Mouse (Mus musculus): Measurements from ENCODE around the gene Heatr3. TPM values are rescaled to one million over a fixed set of nuclear protein-coding genes. Genes with fewer than 3 reads are reported as not detected.

The Heatr3 gene
- 27.8 and 32.8 TPM in 2 replicates for polyA plus RNA-seq (2015; fragmentation: Nextera tagmentation; extraction: Ambion mirVana)

GRCm38 (mm10) chr8:88137748-88138484 is at the start of gene Heatr3:
Gene Heatr3, plus strand, starts transcription at chr8:88137855.
- Histone ChIP-seq H3K36me3 (ENCODE audit: control insufficient read depth, insufficient read depth) (peaks cover 31% of the 10 kb centered on the region), H3K4me1 (ENCODE audit: control insufficient read depth, insufficient read depth, low read length) (peaks cover 7% of the 10 kb centered on the region), H3K9ac (ENCODE audit: low read length) (peak within 1 kb of the TSS; percentile 93), H3K27ac (ENCODE audit: low read length) (peak within 1 kb of the TSS; percentile 95), H3K9me3 (replicated peaks; ENCODE audit: control insufficient read depth, low read length) (no peaks in the 10 kb centered on the region), H3K27me3 (ENCODE audit: control insufficient read depth, insufficient read depth, low read length) (no peaks in the 10 kb centered on the region), H3K4me2 (ENCODE audit: low read depth, low read length) (peak within 1 kb of the TSS; percentile 90), H3K4me3 (ENCODE audit: low read length) (peak within 1 kb of the TSS; percentile 93)
- peak; percentile 98 for ATAC-seq (replicated peaks; ENCODE audit: extremely low read depth, insufficient read depth, low FRiP score)
- under 1% methylated on average over 79 of the region's 79 CpGs for WGBS

- Histone ChIP-seq H3K9me3 (replicated peaks; ENCODE audit: control insufficient read depth, low read length) (no peaks in the 10 kb centered on the region), H3K4me2 (ENCODE audit: low read depth, low read length) (no peak overlapping the region), H3K4me1 (ENCODE audit: control insufficient read depth, insufficient read depth, low read length) (no peaks in the 10 kb centered on the region), H3K4me3 (ENCODE audit: low read length) (no peak overlapping the region), H3K27ac (ENCODE audit: low read length) (no peak overlapping the region), H3K27me3 (ENCODE audit: control insufficient read depth, insufficient read depth, low read length) (no peaks in the 10 kb centered on the region), H3K36me3 (ENCODE audit: control insufficient read depth, insufficient read depth) (no peaks in the 10 kb centered on the region), H3K9ac (ENCODE audit: low read length) (no peak overlapping the region)
- ATAC-seq (replicated peaks; ENCODE audit: extremely low read depth, insufficient read depth, low FRiP score), result no peak
Observed at GRCm38 (mm10) chr8:88088006-88088405, 49.6 kb upstream of the Heatr3 start.

- Histone ChIP-seq H3K27me3 (ENCODE audit: control insufficient read depth, insufficient read depth, low read length) (no peaks in the 10 kb centered on the region), H3K4me1 (ENCODE audit: control insufficient read depth, insufficient read depth, low read length) (no peaks in the 10 kb centered on the region), H3K4me3 (ENCODE audit: low read length) (no peak overlapping the region), H3K9me3 (replicated peaks; ENCODE audit: control insufficient read depth, low read length) (no peaks in the 10 kb centered on the region), H3K36me3 (ENCODE audit: control insufficient read depth, insufficient read depth) (no peaks in the 10 kb centered on the region), H3K9ac (ENCODE audit: low read length) (no peak overlapping the region), H3K4me2 (ENCODE audit: low read depth, low read length) (no peak overlapping the region), H3K27ac (ENCODE audit: low read length) (no peak overlapping the region)
- ATAC-seq (replicated peaks; ENCODE audit: extremely low read depth, insufficient read depth, low FRiP score), result no peak
- WGBS, result 74% methylated on average over 2 of the region's 2 CpGs
Observed at GRCm38 (mm10) chr8:88091661-88092060, 46.0 kb upstream of the Heatr3 start.

- Histone ChIP-seq H3K36me3 (ENCODE audit: control insufficient read depth, insufficient read depth) (no peaks in the 10 kb centered on the region), H3K9ac (ENCODE audit: low read length) (no peak overlapping the region), H3K27me3 (ENCODE audit: control insufficient read depth, insufficient read depth, low read length) (no peaks in the 10 kb centered on the region), H3K9me3 (replicated peaks; ENCODE audit: control insufficient read depth, low read length) (no peaks in the 10 kb centered on the region), H3K4me2 (ENCODE audit: low read depth, low read length) (no peak overlapping the region), H3K4me3 (ENCODE audit: low read length) (no peak overlapping the region), H3K27ac (ENCODE audit: low read length) (no peak overlapping the region), H3K4me1 (ENCODE audit: control insufficient read depth, insufficient read depth, low read length) (no peaks in the 10 kb centered on the region)
- 63% methylated on average over 4 of the region's 4 CpGs for WGBS
- no peak for ATAC-seq (replicated peaks; ENCODE audit: extremely low read depth, insufficient read depth, low FRiP score)
Observed at GRCm38 (mm10) chr8:88093367-88093766, 44.3 kb upstream of the Heatr3 start.

- Histone ChIP-seq H3K27ac (ENCODE audit: low read length) (no peak overlapping the region), H3K9ac (ENCODE audit: low read length) (no peak overlapping the region), H3K36me3 (ENCODE audit: control insufficient read depth, insufficient read depth) (no peaks in the 10 kb centered on the region), H3K9me3 (replicated peaks; ENCODE audit: control insufficient read depth, low read length) (no peaks in the 10 kb centered on the region), H3K27me3 (ENCODE audit: control insufficient read depth, insufficient read depth, low read length) (no peaks in the 10 kb centered on the region), H3K4me2 (ENCODE audit: low read depth, low read length) (no peak overlapping the region), H3K4me1 (ENCODE audit: control insufficient read depth, insufficient read depth, low read length) (no peaks in the 10 kb centered on the region), H3K4me3 (ENCODE audit: low read length) (no peak overlapping the region)
- WGBS, result 83% methylated on average over 4 of the region's 4 CpGs
- no peak for ATAC-seq (replicated peaks; ENCODE audit: extremely low read depth, insufficient read depth, low FRiP score)
Observed at GRCm38 (mm10) chr8:88098856-88099255, 38.8 kb upstream of the Heatr3 start.

- Histone ChIP-seq H3K27ac (ENCODE audit: low read length) (no peak overlapping the region), H3K27me3 (ENCODE audit: control insufficient read depth, insufficient read depth, low read length) (no peaks in the 10 kb centered on the region), H3K36me3 (ENCODE audit: control insufficient read depth, insufficient read depth) (no peaks in the 10 kb centered on the region), H3K4me2 (ENCODE audit: low read depth, low read length) (no peak overlapping the region), H3K4me3 (ENCODE audit: low read length) (no peak overlapping the region), H3K4me1 (ENCODE audit: control insufficient read depth, insufficient read depth, low read length) (no peaks in the 10 kb centered on the region), H3K9me3 (replicated peaks; ENCODE audit: control insufficient read depth, low read length) (no peaks in the 10 kb centered on the region), H3K9ac (ENCODE audit: low read length) (no peak overlapping the region)
- ATAC-seq (replicated peaks; ENCODE audit: extremely low read depth, insufficient read depth, low FRiP score), result no peak
- 0% methylated on average over 1 of the region's 1 CpGs for WGBS
Observed at GRCm38 (mm10) chr8:88099526-88099925, 38.1 kb upstream of the Heatr3 start.

GRCm38 (mm10) chr8:88109241-88109640 is 28.4 kb upstream of the Heatr3 start:
- Histone ChIP-seq H3K4me1 (ENCODE audit: control insufficient read depth, insufficient read depth, low read length) (no peaks in the 10 kb centered on the region), H3K9ac (ENCODE audit: low read length) (no peak overlapping the region), H3K4me2 (ENCODE audit: low read depth, low read length) (no peak overlapping the region), H3K27me3 (ENCODE audit: control insufficient read depth, insufficient read depth, low read length) (no peaks in the 10 kb centered on the region), H3K4me3 (ENCODE audit: low read length) (no peak overlapping the region), H3K27ac (ENCODE audit: low read length) (no peak overlapping the region), H3K9me3 (replicated peaks; ENCODE audit: control insufficient read depth, low read length) (0 out of 2 replicates have a peak, but pooled peaks cover 3% of the 10 kb centered on the region), H3K36me3 (ENCODE audit: control insufficient read depth, insufficient read depth) (no peaks in the 10 kb centered on the region)
- 91% methylated on average over 4 of the region's 4 CpGs for WGBS
- no peak for ATAC-seq (replicated peaks; ENCODE audit: extremely low read depth, insufficient read depth, low FRiP score)

- H3K27ac ChIP-seq (ENCODE audit: low read length), result peak within 1 kb of the TSS; percentile 88
- no peaks in the 10 kb centered on the region for H3K9me3 ChIP-seq (replicated peaks; ENCODE audit: control insufficient read depth, low read length)
- under 1% methylated on average over 46 of the region's 49 CpGs for WGBS
Observed at GRCm38 (mm10) chr8:88118456-88119036, 19.1 kb upstream of the Heatr3 start, which contains the start of gene Cnep1r1. Gene Cnep1r1, plus strand, starts transcription at chr8:88118769.

GRCm38 (mm10) chr8:88119076-88119475 is 18.6 kb upstream of the Heatr3 start:
- ATAC-seq (replicated peaks; ENCODE audit: extremely low read depth, insufficient read depth, low FRiP score), result no peak
- H3K27me3 ChIP-seq (ENCODE audit: control insufficient read depth, insufficient read depth, low read length), result 0 out of 2 replicates have a peak, but pooled peaks cover 3% of the 10 kb centered on the region
- peak overlapping the region; percentile 98 for H3K9ac ChIP-seq (ENCODE audit: low read length)
- peak overlapping the region; percentile 84 for H3K4me2 ChIP-seq (ENCODE audit: low read depth, low read length)
- H3K9me3 ChIP-seq (replicated peaks; ENCODE audit: control insufficient read depth, low read length), result no peaks in the 10 kb centered on the region
- WGBS, result 1% methylated on average over 11 of the region's 11 CpGs
- H3K4me1 ChIP-seq (ENCODE audit: control insufficient read depth, insufficient read depth, low read length), result peaks cover 5% of the 10 kb centered on the region; the same call in 1 of the 2 replicates
- H3K27ac ChIP-seq (ENCODE audit: low read length), result peak overlapping the region; percentile 88
- H3K4me3 ChIP-seq (ENCODE audit: low read length), result peak overlapping the region; percentile 94
- H3K36me3 ChIP-seq (ENCODE audit: control insufficient read depth, insufficient read depth), result peaks cover 5% of the 10 kb centered on the region; the same call in 1 of the 2 replicates

More at GRCm38 (mm10) chr8:88118456-88119036, 19.1 kb upstream of the Heatr3 start, which contains the start of gene Cnep1r1:
- H3K36me3 ChIP-seq (ENCODE audit: control insufficient read depth, insufficient read depth), result peaks cover 5% of the 10 kb centered on the region; the same call in 1 of the 2 replicates
- H3K27me3 ChIP-seq (ENCODE audit: control insufficient read depth, insufficient read depth, low read length), result 0 out of 2 replicates have a peak, but pooled peaks cover 3% of the 10 kb centered on the region
- H3K9ac ChIP-seq (ENCODE audit: low read length), result peak within 1 kb of the TSS; percentile 98
- ATAC-seq (replicated peaks; ENCODE audit: extremely low read depth, insufficient read depth, low FRiP score), result peak; percentile 100
- peak within 1 kb of the TSS; percentile 94 for H3K4me3 ChIP-seq (ENCODE audit: low read length)
- peak within 1 kb of the TSS; percentile 84 for H3K4me2 ChIP-seq (ENCODE audit: low read depth, low read length)
- H3K4me1 ChIP-seq (ENCODE audit: control insufficient read depth, insufficient read depth, low read length), result peaks cover 5% of the 10 kb centered on the region; the same call in 1 of the 2 replicates

All from heart, embryonic 16.5 days (tissue).